Mouse (Mus musculus) cortical plate, adult 2 months (tissue): ENCODE results near the gene Thegl. TPM values are rescaled to one million over a fixed set of nuclear protein-coding genes. Genes with fewer than 3 reads are reported as not detected.
"Not testable (repeated sequence)": the region's sequence is repeated elsewhere in the genome, so short reads cannot be mapped to it uniquely, and the experiment has no call there.

ENCODE experiments used
- H3K27ac ChIP-seq: fragments of 200-500 bp; 2 replicates; pipeline ENCODE4 v1.5.1; 2012; ENCODE audit warnings: low read length, control low read depth, inconsistent platforms; ENCODE audit not compliant: insufficient read depth
- H3K4me1 ChIP-seq: fragments of 200-500 bp; 2 replicates; pipeline ENCODE4 v1.6.1; 2011; ENCODE audit warnings: low read length; ENCODE audit not compliant: control insufficient read depth, insufficient read depth
- H3K4me3 ChIP-seq: fragments of 200-500 bp; 2 replicates; pipeline ENCODE4 v1.5.1; 2011; ENCODE audit warnings: mild to moderate bottlenecking, low read length, control low read depth; ENCODE audit not compliant: insufficient read depth
- CTCF ChIP-seq: fragments of 200-500 bp; IDR thresholded peaks from 2 replicates; pipeline ENCODE4 v1.5.1; 2011; ENCODE audit warnings: mild to moderate bottlenecking, control low read depth, low read length; ENCODE audit not compliant: insufficient read depth; ENCODE audit errors: extremely low read depth
- POLR2A ChIP-seq: fragments of 200-500 bp; IDR thresholded peaks from 2 replicates; pipeline ENCODE4 v1.6.1; 2011; ENCODE audit warnings: mild to moderate bottlenecking, low read length, control low read depth; ENCODE audit not compliant: insufficient read depth; ENCODE audit errors: extremely low read depth
- polyA plus RNA-seq: library from polyadenylated mRNA; depleted of rRNA; stranded (reverse); fragments of >200 nt; gene quantifications from 2 replicates; pipeline ENCODE4 v1.2.3, GENCODE M21; 2012

Gene Thegl
- polyA plus RNA-seq, 1 experiment: 0.46 TPM

GRCm38 (mm10) chr5:76998416-76998815 lies 17.4 kb upstream of the Thegl start:
- Histone ChIP-seq H3K27ac (no peak overlapping the region), H3K4me1 (no peaks in the 10 kb centered on the region), H3K4me3 (no peak overlapping the region)
- TF ChIP-seq CTCF (peak; percentile 50; the same call in 1 of the 2 replicates), POLR2A (no peak)

GRCm38 (mm10) chr5:77001192-77001591 lies 14.6 kb upstream of the Thegl start:
- Histone ChIP-seq H3K4me3 (no peak overlapping the region), H3K27ac (no peak overlapping the region), H3K4me1 (no peaks in the 10 kb centered on the region)
- no peak for TF ChIP-seq CTCF
- no peak for TF ChIP-seq POLR2A

DNA sequence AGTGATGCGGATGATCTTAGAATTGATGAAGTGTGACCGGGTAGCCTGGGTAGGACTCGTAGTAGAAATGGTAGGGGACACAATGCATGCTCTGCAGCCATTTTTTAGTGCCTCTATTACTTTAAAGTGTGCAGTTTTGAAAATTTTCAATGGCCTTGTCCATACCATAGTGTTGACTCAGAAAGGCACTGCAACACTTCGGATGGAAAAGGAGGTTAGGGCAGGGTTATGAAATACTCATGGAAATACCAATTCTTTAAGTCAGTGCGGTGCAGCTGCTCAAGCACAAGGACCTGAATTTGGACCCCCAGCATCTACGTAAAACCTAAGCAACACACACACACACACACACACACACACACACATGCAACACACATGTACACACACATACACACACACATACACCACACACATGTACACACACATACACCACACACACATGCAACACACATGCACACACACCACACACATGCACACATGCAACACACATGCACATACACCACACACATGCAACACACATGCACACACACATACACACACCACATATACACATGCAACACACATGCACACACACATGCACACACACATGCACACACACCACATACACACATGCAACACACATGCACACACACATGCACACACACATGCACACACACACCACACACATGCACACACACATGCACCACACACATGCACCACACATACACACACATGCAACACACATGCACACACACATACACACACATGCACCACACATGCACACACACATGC lies 11.6 kb upstream of the Thegl start, which contains the start of gene Arl9:
Gene Arl9, plus strand, starts transcription at position 5 of the 771 bp plus-strand sequence.
- TF ChIP-seq CTCF (no peak), POLR2A (no peak)
- no peak within 1 kb of the TSS for H3K4me3 ChIP-seq
- no peaks in the 10 kb centered on the region for H3K4me1 ChIP-seq
- no peak within 1 kb of the TSS for H3K27ac ChIP-seq

- TF ChIP-seq CTCF (no peak), POLR2A (no peak)
- H3K4me3 ChIP-seq: no peak overlapping the region
- H3K4me1 ChIP-seq: no peaks in the 10 kb centered on the region
- no peak overlapping the region for H3K27ac ChIP-seq
Observed at GRCm38 (mm10) chr5:77010352-77010751, 5.5 kb upstream of the Thegl start.

- TF ChIP-seq POLR2A: no peak
- TF ChIP-seq CTCF: no peak
- no peaks in the 10 kb centered on the region for H3K4me1 ChIP-seq
- no peak overlapping the region for H3K27ac ChIP-seq
- no peak overlapping the region for H3K4me3 ChIP-seq
Observed at GRCm38 (mm10) chr5:77011082-77011481, 4.7 kb upstream of the Thegl start.

GRCm38 (mm10) chr5:77013171-77013570 lies 2.7 kb upstream of the Thegl start:
- no peaks in the 10 kb centered on the region for H3K4me1 ChIP-seq

GRCm38 (mm10) chr5:77028034-77028433 lies 12.2 kb downstream of the Thegl start:
- TF ChIP-seq CTCF: no peak
- no peak for TF ChIP-seq POLR2A
- Histone ChIP-seq H3K27ac (no peak overlapping the region), H3K4me3 (no peak overlapping the region), H3K4me1 (no peaks in the 10 kb centered on the region)

More at GRCm38 (mm10) chr5:77013171-77013570, 2.7 kb upstream of the Thegl start:
- TF ChIP-seq POLR2A: no peak
- no peak for TF ChIP-seq CTCF
- no peak overlapping the region for H3K4me3 ChIP-seq
- H3K27ac ChIP-seq: no peak overlapping the region

DNA sequence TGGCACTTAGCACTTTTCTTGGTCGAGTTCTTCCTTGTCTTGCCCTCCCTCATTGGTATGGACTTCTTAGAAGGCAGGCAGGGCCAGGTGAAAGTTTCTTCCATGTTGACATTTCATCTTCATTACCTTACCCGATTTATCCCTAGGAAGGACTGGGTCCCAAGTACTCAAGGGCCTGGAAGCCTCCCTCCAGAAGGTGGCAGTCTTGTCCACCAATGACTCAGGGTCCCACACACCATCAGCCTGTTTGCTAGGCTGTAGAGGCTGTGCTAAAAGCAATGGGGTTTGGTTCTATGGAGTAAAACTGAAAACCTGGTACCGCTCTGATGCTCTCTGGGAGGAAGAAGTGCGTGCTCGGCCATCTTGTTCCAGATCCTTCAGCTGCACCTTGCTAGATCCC lies 13.9 kb downstream of the Thegl start:
- no peak overlapping the region for H3K27ac ChIP-seq
- no peaks in the 10 kb centered on the region for H3K4me1 ChIP-seq
- TF ChIP-seq POLR2A (no peak), CTCF (peak; percentile 58)
- H3K4me3 ChIP-seq: no peak overlapping the region

- H3K4me1 ChIP-seq: not testable (repeated sequence)
Observed at GRCm38 (mm10) chr5:77035101-77035500, 19.3 kb downstream of the Thegl start.

DNA sequence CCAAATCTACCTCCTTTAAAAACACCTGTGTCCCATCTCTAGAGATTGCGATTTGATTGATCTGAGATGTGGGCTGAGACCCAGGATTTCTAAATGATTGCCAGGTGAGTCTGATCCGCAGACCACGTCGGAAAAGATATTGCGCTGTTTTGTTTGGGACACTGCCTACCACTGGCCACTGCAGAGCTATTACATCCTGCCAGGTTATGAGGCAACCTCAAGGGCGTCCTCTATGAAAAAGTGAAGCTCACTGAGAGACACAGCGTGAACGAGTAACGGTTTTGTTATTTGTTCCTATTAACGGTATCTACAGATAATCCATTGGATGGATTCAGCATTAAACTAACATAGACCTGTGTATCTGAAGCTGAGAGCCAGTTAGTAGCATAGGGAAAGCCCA lies 22.6 kb downstream of the Thegl start:
- no peak for TF ChIP-seq CTCF
- no peak for TF ChIP-seq POLR2A
- H3K4me3 ChIP-seq: no peak overlapping the region
- H3K27ac ChIP-seq: no peak overlapping the region
- H3K4me1 ChIP-seq: no peaks in the 10 kb centered on the region

More at GRCm38 (mm10) chr5:77035101-77035500, 19.3 kb downstream of the Thegl start:
- H3K4me3 ChIP-seq, H3K27ac ChIP-seq: not testable (repeated sequence)
